Mouse (Mus musculus) E14TG2a.4 (cell line): ENCODE data around the gene Dusp8.
A peak's percentile ranks its signal among the peaks of the same experiment; 100 is the strongest.
"Not testable (repeated sequence)": the region's sequence is repeated elsewhere in the genome, so short reads cannot be mapped to it uniquely, and the experiment has no call there.

Source experiments
- H3K27me3 ChIP-seq: 2 replicates; pipeline ENCODE4 v1.6.1; 2014; ENCODE audit warnings: low read length, control low read depth; ENCODE audit not compliant: insufficient read depth
- H3K36me3 ChIP-seq: 2 replicates; pipeline ENCODE4 v1.6.1; 2014; ENCODE audit warnings: low read length, control low read depth; ENCODE audit not compliant: insufficient read depth
- H3K4me1 ChIP-seq: replicated peaks from 2 replicates; pipeline ENCODE4 v1.6.1; 2014; ENCODE audit warnings: low read depth, low read length, control low read depth
- H3K4me3 ChIP-seq: replicated peaks from 2 replicates; pipeline ENCODE4 v1.5.1; 2014; ENCODE audit warnings: mild to moderate bottlenecking, low read length
- H3K9me3 ChIP-seq: 2 replicates; pipeline ENCODE4 v1.6.1; 2014; ENCODE audit warnings: low read length, control low read depth
- CTCF ChIP-seq: conservative IDR thresholded peaks from 2 replicates; pipeline ENCODE4 v1.5.1; 2014; ENCODE audit warnings: low read length
- NANOG ChIP-seq: IDR thresholded peaks from 2 replicates; pipeline ENCODE4 v1.6.1; 2014; ENCODE audit warnings: borderline replicate concordance, low read length, mixed read lengths
- POU5F1 ChIP-seq: IDR thresholded peaks from 2 replicates; pipeline ENCODE4 v1.6.1; 2014; ENCODE audit warnings: low read length, borderline replicate concordance

Dusp8 gene

GRCm38 (mm10) chr7:142095183-142095931 is at the start of gene Dusp8:
Gene Dusp8, minus strand, starts transcription at chr7:142095843.
- TF ChIP-seq CTCF (peak; percentile 9; the same call in 1 of the 2 replicates), NANOG (no peak), POU5F1 (no peak)
- H3K27me3 ChIP-seq: peaks cover 80% of the 10 kb centered on the region
- no peaks in the 10 kb centered on the region for H3K36me3 ChIP-seq
- peak within 1 kb of the TSS; percentile 85 for H3K4me3 ChIP-seq
- peaks cover 17% of the 10 kb centered on the region for H3K4me1 ChIP-seq
- H3K9me3 ChIP-seq: no peaks in the 10 kb centered on the region

- no peaks in the 10 kb centered on the region for H3K36me3 ChIP-seq
- TF ChIP-seq CTCF (no peak), POU5F1 (no peak), NANOG (no peak)
- H3K4me3 ChIP-seq: no peak within 1 kb of the TSS
- H3K4me1 ChIP-seq: no peaks in the 10 kb centered on the region
- H3K27me3 ChIP-seq: peaks cover 15% of the 10 kb centered on the region
- H3K9me3 ChIP-seq: peaks cover 24% of the 10 kb centered on the region
Measured at GRCm38 (mm10) chr7:142144507-142144906, 48.9 kb upstream of the Dusp8 start, which contains the start of gene Gm45337. Gene Gm45337, minus strand, starts transcription at chr7:142144607.

- not testable (repeated sequence) for H3K4me3 ChIP-seq, H3K36me3 ChIP-seq, H3K4me1 ChIP-seq
- peaks cover 26% of the 10 kb centered on the region for H3K9me3 ChIP-seq
- H3K27me3 ChIP-seq: peaks cover 15% of the 10 kb centered on the region
Measured at GRCm38 (mm10) chr7:142143506-142144010, 47.9 kb upstream of the Dusp8 start.

GRCm38 (mm10) chr7:142140696-142141095 is 45.1 kb upstream of the Dusp8 start:
- Histone ChIP-seq H3K4me3 (no peak overlapping the region), H3K36me3 (no peaks in the 10 kb centered on the region), H3K4me1 (no peaks in the 10 kb centered on the region), H3K27me3 (peaks cover 15% of the 10 kb centered on the region), H3K9me3 (peaks cover 26% of the 10 kb centered on the region)
- TF ChIP-seq POU5F1: no peak
- TF ChIP-seq CTCF: no peak
- no peak for TF ChIP-seq NANOG

- peaks cover 14% of the 10 kb centered on the region for H3K9me3 ChIP-seq
- H3K36me3 ChIP-seq, H3K4me1 ChIP-seq, H3K4me3 ChIP-seq, H3K27me3 ChIP-seq: not testable (repeated sequence)
Measured at GRCm38 (mm10) chr7:142135934-142136333, 40.3 kb upstream of the Dusp8 start, which contains the start of gene Gm39115. Gene Gm39115, minus strand, starts transcription at chr7:142136034.

- H3K27me3 ChIP-seq: no peaks in the 10 kb centered on the region
- H3K9me3 ChIP-seq: 0 out of 2 replicates have a peak, but pooled peaks cover under 1% of the 10 kb centered on the region
- TF ChIP-seq POU5F1 (no peak), CTCF (no peak; the same call in 1 of the 2 replicates), NANOG (no peak)
- H3K4me1 ChIP-seq: no peaks in the 10 kb centered on the region
- no peak overlapping the region for H3K4me3 ChIP-seq
- no peaks in the 10 kb centered on the region for H3K36me3 ChIP-seq
Measured at GRCm38 (mm10) chr7:142134206-142134995, 38.8 kb upstream of the Dusp8 start.

GRCm38 (mm10) chr7:142128843-142129242 is 33.2 kb upstream of the Dusp8 start:
- Histone ChIP-seq H3K4me1 (no peaks in the 10 kb centered on the region), H3K9me3 (no peaks in the 10 kb centered on the region), H3K36me3 (no peaks in the 10 kb centered on the region), H3K27me3 (no peaks in the 10 kb centered on the region), H3K4me3 (no peak overlapping the region)
- TF ChIP-seq CTCF (no peak), NANOG (no peak), POU5F1 (no peak)

GRCm38 (mm10) chr7:142120629-142121028 is 25.0 kb upstream of the Dusp8 start, which contains the start of gene Gm45618:
Gene Gm45618, minus strand, starts transcription at chr7:142120729.
- not testable (repeated sequence) for H3K4me3 ChIP-seq, H3K9me3 ChIP-seq

GRCm38 (mm10) chr7:142119632-142120031 is 24.0 kb upstream of the Dusp8 start:
- Histone ChIP-seq H3K36me3 (no peaks in the 10 kb centered on the region), H3K4me3 (no peak overlapping the region), H3K27me3 (0 out of 2 replicates have a peak, but pooled peaks cover 3% of the 10 kb centered on the region), H3K9me3 (peaks cover 9% of the 10 kb centered on the region), H3K4me1 (no peaks in the 10 kb centered on the region; the same call in 1 of the 2 replicates)
- TF ChIP-seq CTCF (peak; percentile 51), NANOG (no peak), POU5F1 (no peak)

More at GRCm38 (mm10) chr7:142120629-142121028, 25.0 kb upstream of the Dusp8 start, which contains the start of gene Gm45618:
- not testable (repeated sequence) for H3K27me3 ChIP-seq, H3K36me3 ChIP-seq, H3K4me1 ChIP-seq
